Mouse (Mus musculus) neutrophil, adult 5-6 weeks (primary cell): ENCODE measurements at regions not wholly inside any gene's neighbourhood (a gene's known extent, or its start where the extent isn't known, plus 50 kb on each side); places are given as distances from the start of the nearest gene placed in this dataset.
"Not testable (repeated sequence)": the region's sequence is repeated elsewhere in the genome, so short reads cannot be mapped to it uniquely, and the experiment has no call there.

Source experiments
- ATAC-seq: fragments of 151-379, 151-347 bp; 2 replicates; pipeline ENCODE4 v1.8.0; 2017; ENCODE audit warnings: mild to moderate bottlenecking, moderate TSS enrichment; ENCODE audit not compliant: insufficient number of reproducible peaks, poor library complexity, low FRiP score, severe bottlenecking; ENCODE audit errors: extremely low read depth

DNA sequence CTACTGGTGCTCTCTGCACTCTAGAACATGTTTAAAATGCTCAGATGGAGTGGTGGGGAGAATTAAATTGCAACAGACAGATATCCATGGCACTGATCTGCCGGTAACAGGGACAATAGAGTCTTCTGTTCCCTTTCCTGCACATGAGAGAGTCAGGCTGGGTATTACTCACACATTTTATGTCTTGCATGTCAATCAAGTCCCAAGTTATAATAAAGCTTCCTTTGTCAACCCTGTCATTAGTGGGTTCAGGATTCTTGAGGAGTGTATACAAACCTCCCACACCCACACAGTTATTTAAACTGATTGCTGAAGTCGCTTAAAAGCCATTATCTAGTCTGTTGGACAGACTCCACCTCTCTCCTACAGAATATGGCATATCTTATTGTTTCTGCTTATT is 220.7 kb upstream of the Zfp703 start:
- no peak for ATAC-seq

DNA sequence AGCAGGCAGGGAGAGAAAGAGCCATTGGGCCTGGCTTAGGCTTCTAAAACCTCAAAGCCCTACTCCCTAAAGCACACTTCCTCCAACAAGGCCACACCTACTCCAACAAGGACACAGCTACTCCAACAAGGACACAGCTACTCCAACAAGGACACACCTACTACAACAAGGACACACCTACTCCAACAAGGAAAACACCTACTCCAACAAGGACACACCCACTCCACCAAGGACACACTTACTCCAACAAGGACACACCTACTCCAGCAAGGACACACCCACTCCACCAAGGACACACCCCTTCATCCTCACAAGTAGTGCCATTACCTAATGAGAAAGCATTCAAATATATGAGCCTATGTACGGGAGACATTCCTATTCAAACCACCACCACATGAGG is 216.4 kb upstream of the Zfp703 start:
- no peak for ATAC-seq

- ATAC-seq = no peak
Measured at GRCm38 (mm10) chr8:26762942-26763778, 214.0 kb upstream of the Zfp703 start.

GRCm38 (mm10) chr8:26768474-26769229 is 208.5 kb upstream of the Zfp703 start:
- no peak for ATAC-seq

DNA sequence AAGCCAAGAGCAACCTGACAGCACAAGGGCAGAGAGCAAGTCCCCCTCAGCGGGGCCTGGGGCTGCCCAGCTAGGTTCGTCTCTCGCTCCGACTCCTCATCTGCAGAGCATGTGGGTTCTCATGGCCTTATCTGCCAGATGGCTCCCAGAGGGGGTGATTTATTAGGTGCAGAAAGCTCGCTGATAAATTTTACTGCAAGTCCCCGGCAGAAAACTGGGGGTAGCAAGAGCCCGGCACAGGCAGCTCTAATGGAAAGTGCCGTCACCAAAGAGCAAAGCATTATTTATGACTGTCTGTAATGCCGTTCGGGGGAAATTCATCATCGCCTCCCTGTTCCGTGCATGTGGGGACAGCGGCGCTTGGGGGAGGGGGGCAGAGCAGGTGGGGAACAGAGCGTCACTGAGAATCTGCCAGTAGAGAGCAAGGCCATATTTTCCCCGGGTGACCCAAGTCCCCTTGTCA is 206.7 kb upstream of the Zfp703 start:
- ATAC-seq = no peak

DNA sequence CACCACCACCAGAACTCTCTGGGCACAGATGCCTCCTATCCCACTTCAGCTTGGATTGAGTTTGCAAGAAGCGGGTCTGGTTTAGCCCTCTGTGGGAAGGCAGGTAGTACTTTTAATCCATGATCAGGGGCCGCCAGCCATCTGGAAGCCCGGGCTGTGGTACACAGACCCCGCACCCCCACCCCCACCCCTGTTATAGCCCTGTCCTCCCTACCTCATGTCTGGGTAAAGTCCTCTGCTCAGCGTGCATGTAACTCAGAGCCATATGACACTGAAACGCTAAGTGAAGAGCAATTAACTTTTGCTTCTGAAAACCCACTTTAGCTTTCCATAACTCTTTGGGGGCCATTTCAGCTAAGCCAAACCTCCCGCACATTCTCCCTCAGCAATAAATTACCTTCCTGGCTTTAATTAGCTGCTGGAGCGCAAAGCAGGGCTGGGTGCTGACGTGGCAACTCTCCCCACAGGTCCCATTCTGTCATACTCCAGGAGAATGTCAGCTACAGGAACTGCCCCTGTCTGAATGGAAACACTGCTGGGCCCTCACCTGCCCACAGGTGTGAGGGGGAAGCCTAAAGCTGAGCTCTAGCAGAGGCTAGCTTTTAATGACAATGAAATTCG is 198.1 kb upstream of the Zfp703 start:
- ATAC-seq = no peak

- no peak for ATAC-seq
Measured at GRCm38 (mm10) chr8:26780515-26780914, 196.6 kb upstream of the Zfp703 start.

GRCm38 (mm10) chr8:26782936-26783335 is 194.2 kb upstream of the Zfp703 start:
- not testable (repeated sequence) for ATAC-seq

DNA sequence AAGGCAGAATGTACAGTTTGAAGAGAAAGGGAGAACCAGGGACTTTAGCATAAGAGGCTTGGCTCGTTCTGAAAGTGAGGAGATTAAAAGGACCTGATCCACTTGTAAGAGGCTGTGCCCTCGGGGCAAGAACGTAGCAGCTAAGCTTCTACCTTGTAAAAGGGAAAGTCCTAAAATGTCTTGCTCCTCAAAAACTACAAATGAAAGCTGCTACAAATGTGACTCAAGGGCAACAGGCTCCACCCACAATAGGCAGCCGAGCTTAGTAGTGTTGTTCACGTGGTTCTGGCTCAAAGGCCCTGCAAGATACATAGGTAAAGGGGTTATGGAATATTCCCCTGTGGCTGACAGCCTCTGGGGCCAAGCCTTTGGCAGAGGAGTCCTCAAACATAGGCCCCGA is 192.7 kb upstream of the Zfp703 start:
- ATAC-seq = no peak

- ATAC-seq = no peak
Measured at GRCm38 (mm10) chr8:26791795-26792194, 185.3 kb upstream of the Zfp703 start.

DNA sequence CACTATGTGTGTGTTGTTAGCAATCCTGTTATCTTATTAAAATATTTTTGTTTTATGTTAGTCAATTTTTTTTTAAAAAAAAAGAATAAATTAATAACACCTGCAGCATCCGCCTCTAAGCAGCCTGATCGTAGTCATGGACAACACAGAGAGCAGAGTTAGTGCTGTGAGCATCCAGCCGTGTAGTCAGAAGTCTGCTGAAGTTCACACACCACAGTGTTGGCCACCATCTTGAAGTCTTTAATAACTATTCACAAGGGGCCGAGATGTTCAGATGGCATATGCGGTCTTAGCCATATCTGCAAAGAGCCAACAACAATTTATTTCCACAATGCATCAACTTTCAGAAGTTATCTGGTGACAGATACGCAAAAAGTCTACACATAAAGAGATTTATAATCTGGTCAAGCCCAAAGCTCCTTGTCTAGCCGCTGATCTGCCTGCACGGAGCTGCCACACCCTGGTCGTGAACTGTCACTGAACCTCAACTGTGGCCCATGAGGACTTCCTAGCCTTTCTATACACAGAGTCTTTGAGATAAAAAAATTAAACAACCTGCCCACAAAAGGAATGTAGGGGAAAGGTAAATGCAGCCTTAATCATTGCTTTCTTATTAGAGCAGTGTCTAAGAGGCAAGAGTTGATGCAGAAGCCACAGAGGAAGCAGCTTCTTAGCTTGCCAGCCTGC is 183.4 kb upstream of the Zfp703 start:
- ATAC-seq = no peak

- ATAC-seq = no peak
Measured at GRCm38 (mm10) chr8:26794411-26794810, 182.7 kb upstream of the Zfp703 start.

DNA sequence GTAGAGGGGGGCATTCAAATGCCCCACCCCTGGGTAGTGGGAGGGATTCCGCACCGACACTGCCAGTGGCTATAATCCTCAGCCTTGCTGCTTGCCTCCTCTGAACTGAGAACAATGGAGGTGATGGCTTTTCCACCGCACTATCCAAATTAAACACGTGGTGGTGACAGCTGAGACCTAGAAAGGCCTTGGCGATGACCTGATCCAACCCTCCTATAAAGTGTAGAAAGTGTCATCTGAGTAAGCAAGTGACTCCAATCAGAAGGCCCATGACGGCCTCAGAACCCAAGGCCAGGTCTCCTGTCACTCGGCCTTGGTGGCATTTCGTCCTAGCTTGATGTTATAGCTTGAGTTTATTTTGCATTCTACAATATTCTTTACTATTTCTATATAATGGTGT is 181.5 kb upstream of the Zfp703 start:
- no peak for ATAC-seq

GRCm38 (mm10) chr8:26799814-26800213 is 177.3 kb upstream of the Zfp703 start:
- ATAC-seq = no peak

DNA sequence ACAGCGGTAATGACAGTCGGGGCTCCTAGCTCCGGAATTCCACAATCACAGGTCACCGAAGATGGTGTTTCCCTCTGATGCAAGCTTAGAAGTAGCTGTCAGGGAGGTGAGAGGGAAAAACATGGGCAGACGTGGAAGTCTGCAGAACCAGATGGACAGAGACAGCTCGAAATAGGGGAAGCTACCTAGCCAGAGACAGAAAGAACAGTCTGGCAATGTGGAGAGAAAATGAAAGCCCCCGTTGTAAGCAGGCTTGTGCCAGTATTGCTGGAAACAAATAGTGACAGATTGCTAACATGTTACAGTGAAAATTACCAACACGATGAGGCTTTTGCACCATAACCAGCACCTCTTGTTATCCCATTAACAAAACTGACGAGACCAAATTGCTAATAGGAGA is 173.0 kb upstream of the Zfp703 start:
- no peak for ATAC-seq

DNA sequence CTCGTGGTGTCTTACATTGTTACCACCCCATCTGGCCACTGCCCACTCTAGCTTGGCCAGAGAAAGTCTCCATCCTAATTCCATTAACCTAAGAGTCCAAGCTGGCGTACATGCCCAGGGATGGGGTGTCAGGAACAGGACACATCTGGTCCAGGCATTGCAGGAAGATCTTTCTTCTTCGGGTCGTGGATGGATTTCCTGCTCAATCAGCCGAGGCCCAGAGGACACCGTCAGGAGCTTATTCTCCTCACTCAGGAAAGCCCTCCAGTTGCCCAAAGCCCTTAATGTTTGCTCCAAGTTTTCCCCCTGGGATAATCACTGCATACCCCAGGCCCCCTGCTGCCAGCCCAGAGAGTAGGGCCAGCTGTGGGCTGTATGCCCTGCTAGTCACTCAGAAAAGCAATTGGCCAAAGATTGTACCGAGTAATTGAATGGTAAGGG is 172.2 kb upstream of the Zfp703 start:
- ATAC-seq = no peak

GRCm38 (mm10) chr8:26805371-26805821 is 171.7 kb upstream of the Zfp703 start:
- ATAC-seq = no peak

DNA sequence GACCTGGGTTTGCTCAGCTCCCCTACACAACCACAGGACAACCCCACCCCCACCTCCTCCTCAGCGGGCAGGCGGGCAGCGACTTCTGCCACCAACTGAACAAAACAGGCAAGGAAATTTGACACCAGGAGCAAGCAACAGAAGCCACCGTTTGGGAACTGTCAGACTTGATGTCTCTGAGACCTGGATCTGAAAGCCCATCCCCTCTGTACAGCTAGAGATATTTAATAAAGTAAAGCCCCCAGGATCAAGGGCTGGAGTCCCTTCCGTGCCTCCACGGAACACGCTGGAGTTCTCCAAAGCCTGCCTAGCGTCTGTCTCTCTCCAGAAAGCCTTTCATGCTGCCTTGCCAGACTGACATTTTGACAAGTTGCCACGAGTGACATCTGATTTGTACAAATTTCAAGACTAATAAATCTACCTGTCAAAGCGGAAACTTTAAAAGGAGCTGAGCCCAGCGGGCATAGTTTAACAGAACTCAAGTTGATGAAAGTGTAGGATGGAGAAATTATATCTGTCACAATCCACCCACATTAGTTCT is 168.9 kb upstream of the Zfp703 start:
- no peak for ATAC-seq

DNA sequence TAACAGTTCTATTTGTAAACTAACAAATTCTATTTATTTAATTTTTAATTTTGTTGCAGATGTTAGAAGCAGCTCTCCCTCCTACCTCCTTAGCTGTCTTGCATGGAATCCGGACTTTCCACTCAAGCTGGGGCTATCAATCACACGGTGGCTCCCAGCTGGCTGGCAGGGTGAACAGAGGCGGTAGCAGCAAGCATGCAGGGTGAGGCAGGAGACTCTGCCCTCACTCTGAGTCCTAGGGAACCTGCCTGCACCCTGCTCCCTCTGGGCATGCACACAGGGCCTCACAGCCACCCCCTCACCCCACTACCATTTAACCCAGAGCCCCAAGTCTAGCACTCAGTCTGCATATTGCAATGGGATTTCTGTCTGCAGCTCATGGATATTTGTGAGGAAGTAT is 168.4 kb upstream of the Zfp703 start:
- ATAC-seq = no peak
